Mouse (Mus musculus): ENCODE data around the gene Vip. TPM values are rescaled to one million over a fixed set of nuclear protein-coding genes. Genes with fewer than 3 reads are reported as not detected.

Gene Vip
- under 1 TPM in 1 of 2 experiments, not detected in 1; 0.69 TPM for total RNA-seq (2021)

DNA sequence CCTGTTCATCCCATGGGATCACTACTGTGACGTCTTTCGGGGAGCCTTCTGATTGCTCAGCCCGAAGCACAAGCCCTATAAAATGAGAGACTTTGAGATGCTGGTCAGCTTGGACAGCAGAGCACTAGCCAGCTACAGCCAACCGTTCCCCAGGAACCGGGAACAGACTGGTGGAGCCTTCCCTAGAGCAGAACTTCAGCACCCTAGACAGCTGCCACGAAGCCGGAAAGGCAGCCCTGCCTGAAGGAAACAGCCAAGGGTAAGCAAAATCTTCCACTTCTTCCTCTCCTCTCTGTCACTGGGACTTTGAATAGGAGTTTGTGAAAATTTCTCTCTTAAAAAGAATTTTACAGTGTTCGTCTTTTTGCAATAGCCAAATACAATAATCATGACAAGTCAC lies at the start of gene Vip:
Gene Vip, plus strand, starts transcription at position 107 of the 400 bp plus-strand sequence.
- intact Hi-C loops (cut with DNase I): loop anchor here (10.0 kb wide), 1 partner anchor 324 kb away; no protein-coding TSS in a partner anchor
- DNase-seq: peak; percentile 35 to 66

DNA sequence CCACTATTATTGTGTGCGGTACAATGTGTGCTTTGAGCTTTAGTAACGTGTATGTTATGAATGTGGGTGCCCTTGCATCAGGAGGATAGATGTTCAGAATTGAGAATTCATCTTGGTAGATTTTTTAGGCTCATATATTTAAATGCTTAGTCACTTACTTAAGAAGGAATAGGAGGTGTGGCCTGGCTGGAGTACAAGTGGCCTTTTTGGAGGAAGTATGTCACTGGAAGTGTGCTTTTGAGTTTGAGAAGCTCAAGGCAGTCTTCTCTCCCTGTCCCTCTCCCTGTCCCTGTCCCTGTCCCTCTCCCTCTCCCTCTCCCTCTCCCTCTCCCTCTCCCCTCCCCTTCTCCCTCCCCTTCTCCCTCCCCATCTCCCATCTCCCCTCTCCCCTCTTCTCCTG lies 48.0 kb upstream of the Vip start:
- intact Hi-C loops (cut with DNase I): loop anchor here (5.0 kb wide), 1 partner anchor 79 kb away; no protein-coding TSS in a partner anchor
- DNase-seq: no peak

- DNase-seq: peak; percentile 45 to 53
- intact Hi-C loops (cut with DNase I): loop anchor here (5.0 kb wide), 1 partner anchor 80 kb away; no protein-coding TSS in a partner anchor
Observed at GRCm38 (mm10) chr10:5591996-5592395, 47.0 kb upstream of the Vip start.

DNA sequence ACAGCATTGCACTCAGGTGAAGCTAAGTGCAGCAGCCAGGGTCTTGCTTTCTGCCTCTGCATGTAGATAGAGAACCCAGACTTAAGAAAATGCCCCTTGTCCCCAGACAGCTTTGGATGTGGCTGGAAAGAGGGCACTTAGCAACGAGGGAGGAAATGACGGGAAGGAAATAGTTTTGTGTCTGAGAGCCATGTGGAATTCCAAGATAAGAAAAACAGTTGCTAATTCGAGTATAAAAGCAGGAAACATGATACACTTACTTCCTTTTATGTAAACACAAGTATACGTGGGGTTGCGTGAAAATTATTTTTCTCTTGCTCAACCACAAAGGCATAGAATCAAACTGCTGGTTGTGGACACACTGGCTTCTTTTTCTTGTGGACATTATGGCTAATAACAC lies 45.6 kb upstream of the Vip start, which contains the start of gene Myct1:
Gene Myct1, plus strand, starts transcription at position 312 of the 400 bp plus-strand sequence.
- DNase-seq: peak; percentile 34 to 37
- intact Hi-C loops (cut with DNase I): loop anchor here (5.0 kb wide), 1 partner anchor 81 kb away; no protein-coding TSS in a partner anchor

GRCm38 (mm10) chr10:5594457-5594856 lies 44.6 kb upstream of the Vip start:
- intact Hi-C loops (cut with DNase I): loop anchor here (5.0 kb wide), 1 partner anchor 82 kb away; no protein-coding TSS in a partner anchor
- DNase-seq: no peak

- intact Hi-C loops (cut with DNase I): loop anchor here (5.0 kb wide), 1 partner anchor 36 kb away; no protein-coding TSS in a partner anchor
- DNase-seq: no peak
Observed at GRCm38 (mm10) chr10:5596559-5596958, 42.5 kb upstream of the Vip start.

DNA sequence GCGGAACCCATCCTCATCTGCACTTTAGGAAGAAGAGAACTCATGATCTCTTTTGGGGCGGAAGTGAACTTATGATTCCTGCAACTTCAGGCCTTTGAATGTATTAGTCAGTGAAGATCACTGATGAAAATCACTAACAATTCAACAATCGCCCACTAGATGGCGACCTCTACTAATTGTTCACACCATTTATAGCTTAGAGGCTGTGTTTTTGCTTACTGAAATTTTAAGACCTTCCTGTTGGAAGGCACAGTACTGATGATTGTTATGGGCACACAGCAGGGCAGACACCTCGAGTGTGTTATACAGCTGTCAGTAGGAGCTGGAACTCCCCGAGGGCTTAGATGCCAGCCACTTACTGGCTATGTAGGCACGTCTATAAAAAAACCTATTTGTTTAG lies 38.9 kb upstream of the Vip start:
- peak; percentile 71 to 86 for DNase-seq
- intact Hi-C loops (cut with DNase I): loop anchor here (1.0 kb wide), 1 partner anchor 190 kb away; no protein-coding TSS in a partner anchor

GRCm38 (mm10) chr10:5603512-5603911 lies 35.5 kb upstream of the Vip start:
- DNase-seq: no peak
- intact Hi-C loops (cut with DNase I): no loop called here

DNA sequence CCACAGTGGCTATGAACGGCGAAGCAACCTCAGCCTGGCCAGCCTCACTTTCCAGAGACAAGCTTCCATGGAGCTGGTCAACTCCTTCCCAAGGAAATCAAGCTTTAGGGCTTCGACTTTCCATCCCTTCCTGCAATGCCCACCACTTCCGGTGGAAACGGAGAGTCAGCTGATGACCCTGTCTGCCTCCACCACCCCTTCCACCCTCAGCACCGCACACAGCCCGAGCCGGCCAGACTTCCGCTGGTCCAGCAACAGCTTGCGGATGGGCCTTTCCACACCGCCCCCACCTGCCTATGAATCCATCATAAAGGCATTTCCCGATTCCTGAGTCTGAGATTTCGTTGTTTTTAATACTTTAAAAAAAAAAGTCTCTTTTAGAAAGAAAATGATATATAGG lies 34.6 kb upstream of the Vip start:
- intact Hi-C loops (cut with DNase I): no loop called here
- DNase-seq: no peak

- DNase-seq: no peak
- intact Hi-C loops (cut with DNase I): no loop called here
Observed at GRCm38 (mm10) chr10:5608874-5609273, 30.1 kb upstream of the Vip start.

GRCm38 (mm10) chr10:5615186-5616040 lies 23.6 kb upstream of the Vip start:
- intact Hi-C loops (cut with DNase I): no loop called here

DNA sequence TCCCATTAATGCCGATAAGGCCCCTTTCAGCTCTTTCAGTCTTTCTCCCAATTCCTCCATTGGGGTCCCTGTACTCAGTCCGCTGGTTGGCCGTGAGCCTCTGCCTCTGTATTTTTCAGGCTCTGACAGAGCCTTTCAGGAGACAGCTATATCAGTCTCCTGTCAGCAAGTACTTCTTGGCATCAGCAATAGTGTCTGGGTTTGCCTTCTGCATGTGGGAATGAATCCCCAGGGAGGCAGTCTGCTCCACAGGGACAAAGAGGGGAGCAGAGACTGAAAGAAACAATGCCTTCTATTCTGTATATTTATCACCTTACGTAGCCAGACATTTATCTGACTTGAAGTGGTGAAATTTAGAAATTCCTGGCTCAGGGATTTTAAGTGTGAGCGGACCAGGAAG lies 12.8 kb upstream of the Vip start:
- DNase-seq: no peak
- intact Hi-C loops (cut with DNase I): no loop called here

More at GRCm38 (mm10) chr10:5615186-5616040, 23.6 kb upstream of the Vip start:
- no peak for DNase-seq

GRCm38 (mm10) chr10:5633672-5634200 lies 5.3 kb upstream of the Vip start:
- intact Hi-C loops (cut with DNase I): loop anchor here (1.0 to 10.0 kb wide), 5 partner anchors 27 to 319 kb away; no protein-coding TSS in a partner anchor
- DNase-seq: peak; percentile 14 to 16

- intact Hi-C loops (cut with DNase I): loop anchor here (2.0 to 10.0 kb wide), 4 partner anchors 28 to 320 kb away; no protein-coding TSS in a partner anchor
- DNase-seq: peak; percentile 24 to 45
Observed at GRCm38 (mm10) chr10:5634336-5634735, 4.7 kb upstream of the Vip start.

DNA sequence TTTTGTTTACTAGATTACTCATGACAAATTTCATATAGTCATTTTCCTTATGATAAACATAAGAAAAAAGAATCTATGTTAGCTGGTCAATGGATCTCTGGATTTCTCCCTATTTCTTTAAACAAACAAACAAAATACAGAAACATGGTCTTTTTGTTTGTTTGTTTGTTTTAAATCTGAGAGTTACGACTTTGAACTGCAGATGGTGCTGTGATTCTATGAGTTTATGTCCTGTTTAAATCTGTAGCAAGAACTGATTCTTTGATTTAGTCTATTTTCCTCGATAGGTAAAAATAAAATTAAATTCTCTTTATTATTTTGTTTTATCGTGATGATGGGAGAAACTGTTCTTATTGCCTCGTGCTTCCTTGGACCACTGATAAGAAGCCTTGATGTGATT lies 1.7 kb upstream of the Vip start:
- intact Hi-C loops (cut with DNase I): loop anchor here (2.0 to 10.0 kb wide), 2 partner anchors 149 to 323 kb away; no protein-coding TSS in a partner anchor

DNA sequence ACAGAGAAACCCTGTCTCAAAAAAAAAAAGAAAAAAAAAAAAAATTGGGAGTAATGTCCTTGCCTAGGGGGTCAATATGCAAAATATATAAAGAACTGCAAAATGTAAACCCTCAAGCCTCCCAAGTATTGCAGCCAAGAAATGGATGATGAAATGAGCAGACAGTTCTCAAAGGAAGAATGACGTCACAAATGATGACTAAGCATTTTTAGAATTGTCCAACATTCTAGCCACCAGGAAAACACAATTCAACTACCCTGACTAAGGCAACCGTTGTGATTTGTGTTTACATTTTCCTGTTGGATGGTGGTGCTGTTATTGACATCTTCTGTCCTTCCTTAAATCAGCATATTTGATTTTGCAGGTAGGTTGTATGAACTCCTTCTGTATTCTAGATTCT lies 42.3 kb downstream of the Vip start:
- no peak for DNase-seq
- intact Hi-C loops (cut with DNase I): no loop called here

More for the DNA sequence above, 1.7 kb upstream of the Vip start:
- DNase-seq: no peak

- intact Hi-C loops (cut with DNase I): no loop called here
- no peak for DNase-seq
Observed at GRCm38 (mm10) chr10:5685608-5686007, 46.6 kb downstream of the Vip start.

DNA sequence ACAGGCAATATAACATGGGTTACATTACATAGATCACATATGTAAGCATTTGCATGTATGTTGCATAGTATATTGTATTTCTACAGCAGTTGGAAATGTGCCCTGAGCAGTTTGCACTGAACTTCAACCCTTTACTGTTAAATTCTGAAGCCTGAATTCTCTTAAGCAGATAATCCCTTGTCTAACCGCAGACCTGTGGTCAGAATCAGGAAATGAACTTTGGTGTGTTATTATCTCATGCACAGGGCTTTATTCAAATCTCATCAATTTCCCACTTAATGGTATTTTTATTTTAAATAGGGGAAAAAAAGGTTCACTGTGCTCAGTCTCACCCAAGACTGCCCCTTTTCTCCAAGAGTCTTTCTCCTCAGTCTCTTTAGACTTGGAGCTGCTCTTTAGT lies 55.3 kb downstream of the Vip start:
- no peak for DNase-seq
- intact Hi-C loops (cut with DNase I): no loop called here

All from heart, postnatal 10 days (tissue).